Mouse (Mus musculus) liver, embryonic 14.5 days (tissue): Measurements from ENCODE around the gene Khdc1c.

Source experiments
- CTCF ChIP-seq: IDR thresholded peaks from 2 replicates; pipeline ENCODE4 v1.5.1; 2016; ENCODE audit warnings: antibody characterized with exemption, low read depth, control low read depth
- EP300 ChIP-seq: IDR thresholded peaks from 2 replicates; pipeline ENCODE4 v1.6.1; 2016; ENCODE audit warnings: antibody characterized with exemption, low read depth

DNA sequence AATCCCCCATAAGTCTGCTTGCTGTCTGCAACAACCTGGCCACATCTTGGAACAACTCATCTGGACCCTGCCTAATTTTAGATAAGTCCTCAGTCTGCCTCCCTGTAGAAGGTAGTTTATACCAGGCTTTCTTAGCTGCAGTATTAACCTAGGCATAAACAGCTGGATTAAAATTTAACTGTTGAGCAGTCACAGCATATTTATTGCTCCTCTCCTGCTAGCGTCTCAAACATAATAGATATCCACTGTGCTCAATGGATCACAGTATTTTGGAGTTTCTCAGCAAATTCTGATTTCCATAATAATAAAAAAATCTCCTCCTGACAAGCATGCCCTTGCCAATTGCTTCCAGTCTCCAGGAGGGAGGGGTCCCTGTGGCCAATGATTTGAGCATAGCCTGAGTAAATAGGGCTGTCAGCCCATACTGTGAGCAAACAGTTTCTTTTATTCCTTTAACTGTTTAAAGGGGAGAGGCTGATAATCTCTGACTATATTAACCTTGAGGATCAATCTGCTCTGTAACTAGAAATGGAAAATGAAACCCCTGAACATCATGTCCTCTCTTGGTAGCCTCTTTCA is 44.0 kb upstream of the Khdc1c start:
- TF ChIP-seq CTCF, result no peak
- TF ChIP-seq EP300, result no peak
